Mouse (Mus musculus) ovary, adult 10 weeks (tissue): ENCODE measurements around the gene Vmn2r10. TPM values are rescaled to one million over a fixed set of nuclear protein-coding genes. Genes with fewer than 3 reads are reported as not detected.

Experiments
- polyA plus RNA-seq: library from polyadenylated mRNA; stranded (reverse); fragments of 350-450 nt; fragmentation: Illumina TruSeq; extraction: RNeasy Lipid Tissue Mini Kit (QIAGEN cat#74804); gene quantifications from one replicate; pipeline ENCODE4 v1.2.3, GENCODE M21; 2014

Vmn2r10 gene
- polyA plus RNA-seq = not detected

DNA sequence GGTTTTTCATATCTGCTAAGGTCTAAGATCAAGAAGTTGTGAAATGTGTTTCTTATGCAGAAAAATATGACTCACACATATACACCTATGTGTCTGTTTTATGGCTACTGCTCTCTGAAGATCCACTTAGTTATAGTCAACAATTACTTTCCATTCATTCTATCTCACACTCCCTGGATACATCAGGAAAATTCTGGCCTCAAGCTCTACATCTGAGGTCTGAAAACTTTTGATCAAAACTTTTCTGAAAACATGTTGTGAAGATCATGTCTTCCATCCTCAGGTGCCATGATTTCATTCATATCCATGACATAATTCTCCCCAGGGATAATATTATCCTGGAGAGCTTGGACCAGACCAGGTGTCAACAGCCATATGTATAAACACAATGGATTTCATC is at the start of gene Vmn2r10:
Gene Vmn2r10 (minus strand): TSS at position 101 of the 400 bp plus-strand sequence.

Other genes starting within 250 kb of the Vmn2r10 start
- gene Rnf212, start 231.5 kb downstream of the Vmn2r10 start, polyA plus RNA-seq = 0.66 TPM
- not detected for gene Tmed11, start 211.2 kb downstream of the Vmn2r10 start, polyA plus RNA-seq
- not detected for gene Vmn2r8, start 197.7 kb downstream of the Vmn2r10 start, polyA plus RNA-seq
- not detected for gene Vmn2r9, start 153.9 kb downstream of the Vmn2r10 start, polyA plus RNA-seq
- gene Vmn2r11, start 53.0 kb upstream of the Vmn2r10 start, polyA plus RNA-seq = not detected
- not detected for gene Vmn2r12, start 91.4 kb upstream of the Vmn2r10 start, polyA plus RNA-seq
- gene Vmn2r13, start 185.7 kb upstream of the Vmn2r10 start, polyA plus RNA-seq = not detected
- not detected for gene Vmn2r14, start 218.2 kb upstream of the Vmn2r10 start, polyA plus RNA-seq